Mouse (Mus musculus) heart, postnatal 0 days (tissue): ENCODE data around the gene Dyrk1a.

Experiments used
- CTCF ChIP-seq: IDR thresholded peaks from 2 replicates; pipeline ENCODE4 v1.5.1; 2016; ENCODE audit warnings: antibody characterized with exemption, control low read depth, low read depth
- EP300 ChIP-seq: IDR thresholded peaks from 2 replicates; pipeline ENCODE4 v1.6.1; 2016; ENCODE audit warnings: antibody characterized with exemption, low read depth

GRCm38 (mm10) chr16:94671313-94671712 is 101.5 kb downstream of the Dyrk1a start:
- TF ChIP-seq CTCF, result no peak
- TF ChIP-seq EP300, result no peak
